Mouse (Mus musculus): Measurements from ENCODE around the gene Plcxd3.

Plcxd3 gene

DNA sequence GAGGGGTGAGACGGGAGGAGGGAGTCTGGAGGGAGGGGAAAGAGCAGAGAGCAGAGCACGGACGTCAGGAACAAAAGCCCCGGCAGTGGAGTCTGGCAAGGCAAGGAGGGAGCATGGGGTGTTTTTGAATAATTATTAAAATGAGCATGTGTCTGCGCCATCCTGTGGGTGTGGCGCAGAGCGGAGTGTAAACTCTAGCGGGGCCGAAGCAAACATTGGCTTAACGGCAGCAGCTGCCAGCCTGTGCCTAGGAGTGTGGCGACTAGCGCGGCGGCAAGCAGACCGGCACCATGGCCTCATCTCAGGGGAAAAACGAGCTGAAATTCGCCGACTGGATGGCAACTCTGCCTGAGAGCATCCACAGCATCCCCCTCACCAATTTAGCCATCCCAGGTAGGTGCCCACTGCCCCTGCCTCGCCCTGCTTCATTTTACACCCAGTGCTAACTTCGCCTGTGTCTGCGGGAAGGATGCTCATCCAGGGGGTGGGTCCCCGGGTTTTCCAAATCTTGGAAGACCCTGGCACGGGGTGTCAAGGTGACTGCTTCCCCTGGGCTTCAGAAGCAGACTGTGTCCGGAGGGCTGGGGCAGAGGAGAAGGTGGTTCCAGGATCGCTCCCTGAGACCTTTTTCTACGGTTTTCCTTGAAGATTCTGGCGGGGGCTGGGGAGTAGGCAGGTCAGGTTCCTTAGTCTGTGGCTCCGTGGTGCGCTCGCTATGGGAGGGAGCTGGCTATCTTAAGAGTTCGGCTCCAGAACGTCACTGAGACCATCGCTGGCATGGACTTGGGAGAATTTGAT lies at the start of gene Plcxd3:
Gene Plcxd3 (plus strand): TSS at position 69 of the 798 bp plus-strand sequence.
- TF ChIP-seq GATA4 (IDR thresholded peaks at IDR 0.05; ENCODE audit: insufficient replicate concordance, low read length) = no peak

GRCm38 (mm10) chr15:4331867-4332266 lies 43.4 kb upstream of the Plcxd3 start:
- no peak for TF ChIP-seq GATA4 (IDR thresholded peaks at IDR 0.05; ENCODE audit: insufficient replicate concordance, low read length)

- no peak for TF ChIP-seq GATA4 (IDR thresholded peaks at IDR 0.05; ENCODE audit: insufficient replicate concordance, low read length)
These were observed 33.7 kb upstream of the Plcxd3 start for GRCm38 (mm10) chr15:4341620-4342019.

GRCm38 (mm10) chr15:4348816-4349553 lies 26.3 kb upstream of the Plcxd3 start:
- peak; percentile 25; the same call in 1 of the 2 replicates for TF ChIP-seq GATA4 (IDR thresholded peaks at IDR 0.05; ENCODE audit: insufficient replicate concordance, low read length)

DNA sequence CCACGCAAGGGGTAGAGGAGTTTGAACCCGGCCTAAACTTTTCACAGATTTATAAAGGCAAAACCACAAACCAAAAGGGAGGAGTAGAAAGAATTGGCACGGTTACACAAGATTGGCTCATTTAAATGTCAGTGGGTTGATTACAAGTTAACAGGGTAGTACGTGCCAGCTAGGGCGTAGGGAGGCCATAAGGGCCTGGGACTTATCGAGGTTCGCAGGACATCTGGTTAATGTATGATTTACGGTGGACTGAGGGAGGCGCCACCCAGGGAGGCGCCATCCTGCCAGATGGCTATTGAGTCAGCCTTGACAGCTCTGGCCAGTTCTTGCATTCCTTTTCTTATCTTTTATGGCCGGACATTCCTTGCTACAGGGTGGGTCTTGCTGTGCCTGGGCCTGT lies 18.9 kb upstream of the Plcxd3 start:
- no peak for TF ChIP-seq GATA4 (IDR thresholded peaks at IDR 0.05; ENCODE audit: insufficient replicate concordance, low read length)

GRCm38 (mm10) chr15:4357706-4358105 lies 17.6 kb upstream of the Plcxd3 start:
- TF ChIP-seq GATA4 (IDR thresholded peaks at IDR 0.05; ENCODE audit: insufficient replicate concordance, low read length) = no peak

- TF ChIP-seq GATA4 (IDR thresholded peaks at IDR 0.05; ENCODE audit: insufficient replicate concordance, low read length) = no peak
These were observed 7.5 kb upstream of the Plcxd3 start for GRCm38 (mm10) chr15:4367801-4368200.

DNA sequence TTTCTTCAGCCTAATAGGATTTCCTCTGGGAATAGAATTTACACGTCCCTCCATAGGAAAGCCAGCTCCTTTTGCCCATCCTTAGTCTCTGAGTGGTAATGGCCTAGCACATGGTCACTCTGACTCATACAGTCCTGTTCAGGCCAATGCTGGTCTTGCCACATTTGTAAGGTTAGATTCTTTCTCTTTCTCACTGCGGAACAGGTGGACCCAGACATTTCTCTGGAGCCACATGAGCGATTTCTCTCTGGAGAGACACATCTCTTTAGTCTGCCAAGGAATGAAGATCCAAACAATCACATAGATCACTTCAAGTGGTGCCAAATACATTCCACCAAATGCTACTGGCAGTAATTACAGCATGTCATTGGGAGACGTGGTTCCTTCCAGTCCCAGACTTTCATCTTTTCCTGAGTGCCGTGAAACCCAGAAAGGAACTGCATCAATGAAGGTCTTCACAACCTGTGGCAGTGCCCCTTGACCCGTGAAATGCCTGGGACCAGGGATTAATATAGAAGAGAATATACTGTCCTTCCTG lies 769 bp upstream of the Plcxd3 start:
- TF ChIP-seq GATA4 (IDR thresholded peaks at IDR 0.05; ENCODE audit: insufficient replicate concordance, low read length) = no peak

DNA sequence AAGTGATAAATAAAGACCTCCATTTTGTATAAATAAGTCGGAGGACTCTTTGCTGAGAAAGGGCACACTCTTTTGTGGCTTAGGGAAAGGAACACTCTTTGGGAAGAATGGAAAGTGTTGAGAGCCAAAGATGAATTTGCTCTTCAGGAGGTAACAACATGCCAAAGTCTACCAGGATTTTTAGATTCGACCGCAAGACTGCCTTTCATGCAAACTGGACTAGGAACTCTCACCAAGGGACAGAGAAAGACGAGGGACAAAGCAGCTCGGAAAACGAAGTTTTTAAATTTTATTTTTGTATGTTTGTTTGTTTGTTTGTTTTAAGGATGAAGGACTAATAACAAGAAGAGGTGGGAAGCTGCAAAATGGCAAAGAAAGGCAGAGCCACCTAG lies 264 bp upstream of the Plcxd3 start:
- no peak for TF ChIP-seq GATA4 (IDR thresholded peaks at IDR 0.05; ENCODE audit: insufficient replicate concordance, low read length)

DNA sequence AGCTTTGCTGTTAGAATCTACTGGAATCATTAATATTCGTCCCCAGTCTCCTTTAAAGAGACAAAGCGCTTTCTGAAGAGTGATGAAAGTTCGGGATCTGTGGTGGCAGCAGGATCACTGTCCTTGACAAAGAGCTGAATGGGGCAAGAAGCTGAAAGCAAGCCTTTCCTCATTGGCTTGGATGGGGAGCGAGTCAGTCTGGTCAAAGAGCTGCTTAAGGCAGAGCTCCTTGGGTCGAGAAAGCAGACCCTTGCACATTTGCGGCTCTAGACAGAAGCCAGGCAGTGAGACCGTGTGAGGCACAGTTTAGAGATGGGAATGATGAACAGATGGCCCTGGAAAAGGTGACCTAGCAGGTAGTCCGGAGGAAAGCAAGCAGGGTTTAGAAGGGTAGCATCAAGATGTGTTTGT lies 935 bp downstream of the Plcxd3 start:
- TF ChIP-seq GATA4 (IDR thresholded peaks at IDR 0.05; ENCODE audit: insufficient replicate concordance, low read length) = no peak

DNA sequence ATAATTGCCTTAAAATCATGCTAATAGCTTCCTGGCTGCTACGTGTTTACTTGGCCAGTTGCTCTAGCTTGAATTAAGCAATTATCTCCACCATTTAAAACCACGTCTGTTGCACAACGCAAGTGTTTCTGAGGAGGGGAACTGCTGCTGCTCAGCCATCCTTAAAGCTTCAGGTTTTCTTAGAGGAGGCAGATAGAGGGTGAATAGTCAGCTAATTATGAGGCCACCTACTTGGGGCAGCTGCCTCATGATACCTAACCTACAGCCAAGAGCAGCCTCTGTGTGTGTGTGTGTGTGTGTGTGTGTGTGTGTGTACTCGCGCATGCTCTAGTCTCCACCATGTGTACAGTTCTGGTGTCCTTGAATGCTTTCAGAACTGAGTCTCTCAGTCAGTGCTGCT lies 3.5 kb downstream of the Plcxd3 start:
- TF ChIP-seq GATA4 (IDR thresholded peaks at IDR 0.05; ENCODE audit: insufficient replicate concordance, low read length) = no peak

DNA sequence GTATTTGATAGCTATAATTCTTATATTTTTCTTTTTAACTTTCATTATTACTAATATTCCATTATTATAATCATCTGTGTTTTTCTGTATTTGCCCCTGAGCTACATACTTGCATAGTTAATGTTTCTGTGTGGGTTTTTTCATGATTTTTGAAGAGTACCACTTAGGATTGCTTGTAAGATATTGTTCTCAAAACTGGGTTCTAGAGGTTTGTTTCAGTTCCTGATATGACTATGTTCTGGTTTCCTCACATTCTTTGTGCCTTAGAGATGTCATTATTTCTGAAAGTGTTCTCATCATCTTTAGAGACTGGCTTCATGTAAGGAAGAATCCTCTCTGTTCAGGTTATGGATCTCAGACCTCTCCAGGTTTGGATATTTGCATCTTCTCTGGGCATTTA lies 12.5 kb downstream of the Plcxd3 start:
- TF ChIP-seq GATA4 (IDR thresholded peaks at IDR 0.05; ENCODE audit: insufficient replicate concordance, low read length) = no peak

DNA sequence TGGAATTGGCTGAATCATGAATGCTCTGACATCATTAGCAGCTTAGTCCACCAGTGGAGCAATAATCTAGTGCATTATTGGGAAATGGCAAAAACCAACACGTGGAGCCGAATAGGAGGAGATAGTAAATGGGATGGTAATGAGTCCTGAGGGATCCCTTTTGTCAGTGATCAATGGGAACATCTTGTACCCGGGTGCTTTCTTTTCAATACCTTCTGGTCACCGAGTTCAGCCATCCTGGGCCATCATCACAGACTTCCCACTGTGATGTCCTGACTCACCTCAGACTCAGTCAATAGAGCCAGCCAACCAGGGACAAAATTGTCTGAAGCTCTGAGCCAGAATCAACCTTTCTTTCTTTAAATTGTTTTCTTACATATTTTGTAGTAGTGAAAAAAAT lies 24.8 kb downstream of the Plcxd3 start:
- TF ChIP-seq GATA4 (IDR thresholded peaks at IDR 0.05; ENCODE audit: insufficient replicate concordance, low read length) = no peak

- no peak for TF ChIP-seq GATA4 (IDR thresholded peaks at IDR 0.05; ENCODE audit: insufficient replicate concordance, low read length)
These were observed 36.0 kb downstream of the Plcxd3 start for GRCm38 (mm10) chr15:4411333-4411732.

GRCm38 (mm10) chr15:4440081-4440480 lies 64.8 kb downstream of the Plcxd3 start:
- TF ChIP-seq GATA4 (IDR thresholded peaks at IDR 0.05; ENCODE audit: insufficient replicate concordance, low read length) = no peak

GRCm38 (mm10) chr15:4496182-4496581 lies 120.9 kb downstream of the Plcxd3 start:
- TF ChIP-seq GATA4 (IDR thresholded peaks at IDR 0.05; ENCODE audit: insufficient replicate concordance, low read length) = no peak
